Mouse (Mus musculus) heart, postnatal 25 days (tissue): ENCODE measurements around the gene Fam71f1. TPM values are rescaled to one million over a fixed set of nuclear protein-coding genes. Genes with fewer than 3 reads are reported as not detected.
A peak's percentile ranks its signal among the peaks of the same experiment; 100 is the strongest.

Source experiments
- DNase-seq: peaks from one replicate; pipeline ENCODE4 v3.0.0; 2022; ENCODE audit warnings: low spot score
- intact Hi-C: fragments of 180-260 bp; cut with DNase I; formaldehyde crosslinking; loops from one replicate; pipeline ENCODE4 v1.15.1; 2025
- total RNA-seq, 2 experiments: library from RNA; stranded (reverse); gene quantifications; 2 replicates each; pipeline ENCODE4 v1.2.3; 2021

Fam71f1 gene
- total RNA-seq, result not detected

DNA sequence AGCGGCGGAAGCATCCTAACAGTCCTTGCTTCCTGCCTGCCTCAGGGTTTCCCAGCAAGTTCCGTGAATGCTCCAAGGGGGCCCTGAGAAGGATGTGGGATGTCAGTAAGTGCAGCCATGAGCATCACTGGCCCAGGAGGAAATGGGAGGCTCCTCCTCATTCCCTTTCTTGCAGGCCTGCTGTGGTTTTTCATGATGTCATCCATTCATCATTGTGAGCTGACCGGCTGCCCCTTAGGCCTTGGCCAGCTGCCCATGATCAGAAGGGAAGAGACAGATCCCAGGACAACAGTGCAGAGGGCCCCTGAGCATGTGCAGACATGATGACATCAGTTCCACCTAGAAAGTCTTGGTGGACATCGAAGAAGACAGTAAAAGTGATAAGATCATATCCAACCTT lies at the start of gene Fam71f1:
Fam71f1 (plus strand) TSS at position 262 of the 400 bp plus-strand sequence.
- DNase-seq, result no peak

DNA sequence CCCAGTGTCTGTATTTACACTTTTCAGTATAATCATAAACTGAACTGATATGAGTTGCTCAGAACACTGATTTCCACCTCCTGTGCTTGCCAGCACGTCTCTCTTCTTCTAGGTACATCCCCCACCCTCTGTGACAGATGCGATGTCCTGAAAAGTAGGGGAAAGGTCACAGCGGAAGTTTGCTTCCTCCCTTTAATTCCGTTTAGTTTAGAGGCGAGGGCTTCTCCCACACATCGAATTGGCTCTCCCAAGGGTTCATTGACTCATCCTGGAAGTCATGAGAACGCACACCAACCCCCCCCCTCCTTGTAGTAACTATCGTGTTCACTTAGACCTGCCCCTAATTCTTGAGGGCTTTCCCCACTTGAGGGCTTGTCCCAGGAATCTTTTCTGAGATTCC lies 48.0 kb upstream of the Fam71f1 start:
- intact Hi-C loops, result no loop called here
- DNase-seq, result no peak

More for the DNA sequence above, at the start of gene Fam71f1:
- intact Hi-C loops, result no loop called here

DNA sequence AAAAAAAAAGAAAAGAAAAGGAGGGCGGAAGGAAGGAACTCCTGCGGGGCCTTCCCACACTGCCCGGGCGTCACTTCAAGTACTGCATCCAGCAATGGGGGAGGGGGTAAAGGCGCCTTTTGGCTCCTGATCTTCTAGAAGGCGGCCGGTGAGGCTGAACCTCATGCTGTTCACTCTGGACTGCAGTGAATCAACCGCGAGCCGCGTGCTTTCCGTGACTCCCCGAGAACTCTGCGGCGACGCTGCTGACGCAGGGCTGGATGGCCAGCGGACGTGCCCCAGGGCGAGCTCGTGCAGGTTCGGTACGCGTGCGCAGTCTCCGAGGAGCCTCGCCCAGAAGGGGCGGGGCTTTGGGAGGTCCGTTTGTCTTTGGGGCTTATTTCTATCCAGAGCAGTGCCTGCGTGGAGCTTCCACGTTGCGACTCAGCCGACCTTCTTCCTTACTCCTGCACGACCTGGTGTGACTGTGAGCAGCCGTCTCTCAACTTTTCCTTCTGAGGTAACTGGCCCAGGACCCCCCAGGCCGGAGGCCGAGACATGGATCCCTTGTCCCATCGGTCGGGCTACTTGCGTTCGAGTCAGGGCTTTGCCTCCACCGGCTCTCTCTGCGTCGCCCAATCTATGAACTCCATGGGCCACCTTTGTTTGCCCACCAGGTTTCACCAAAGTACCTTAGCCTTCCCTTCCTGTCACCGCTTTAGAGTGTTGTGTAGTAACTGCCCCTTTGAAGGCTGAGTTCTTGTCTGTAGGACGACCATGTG lies 46.4 kb upstream of the Fam71f1 start, which contains the start of gene Hilpda:
Hilpda (plus strand) TSS at position 177 of the 761 bp plus-strand sequence.
- intact Hi-C loops, result no loop called here
- DNase-seq, result peak; percentile 89

DNA sequence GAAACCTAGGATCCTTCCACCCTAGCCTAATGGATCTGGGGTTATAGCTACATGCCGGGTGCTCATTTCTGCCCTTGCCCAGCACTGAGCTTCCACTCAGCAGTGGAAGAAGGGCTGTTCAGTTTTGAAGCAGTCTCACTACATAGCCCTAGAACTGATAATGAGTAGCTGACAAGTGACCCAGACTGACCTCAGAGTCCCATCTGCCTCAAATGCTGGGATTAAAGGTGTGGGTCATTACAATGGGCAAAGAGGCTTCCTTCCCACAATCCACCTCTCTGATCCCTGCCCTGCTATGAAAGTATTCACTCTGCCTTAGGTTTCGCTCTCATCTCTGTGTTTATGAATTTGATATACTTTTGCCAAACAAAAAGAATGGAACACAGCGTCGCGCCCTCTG lies 42.2 kb upstream of the Fam71f1 start:
- no peak for DNase-seq
- intact Hi-C loops, result loop anchor here (2.0 kb wide), 1 partner anchor 106 kb away; no protein-coding TSS in a partner anchor

DNA sequence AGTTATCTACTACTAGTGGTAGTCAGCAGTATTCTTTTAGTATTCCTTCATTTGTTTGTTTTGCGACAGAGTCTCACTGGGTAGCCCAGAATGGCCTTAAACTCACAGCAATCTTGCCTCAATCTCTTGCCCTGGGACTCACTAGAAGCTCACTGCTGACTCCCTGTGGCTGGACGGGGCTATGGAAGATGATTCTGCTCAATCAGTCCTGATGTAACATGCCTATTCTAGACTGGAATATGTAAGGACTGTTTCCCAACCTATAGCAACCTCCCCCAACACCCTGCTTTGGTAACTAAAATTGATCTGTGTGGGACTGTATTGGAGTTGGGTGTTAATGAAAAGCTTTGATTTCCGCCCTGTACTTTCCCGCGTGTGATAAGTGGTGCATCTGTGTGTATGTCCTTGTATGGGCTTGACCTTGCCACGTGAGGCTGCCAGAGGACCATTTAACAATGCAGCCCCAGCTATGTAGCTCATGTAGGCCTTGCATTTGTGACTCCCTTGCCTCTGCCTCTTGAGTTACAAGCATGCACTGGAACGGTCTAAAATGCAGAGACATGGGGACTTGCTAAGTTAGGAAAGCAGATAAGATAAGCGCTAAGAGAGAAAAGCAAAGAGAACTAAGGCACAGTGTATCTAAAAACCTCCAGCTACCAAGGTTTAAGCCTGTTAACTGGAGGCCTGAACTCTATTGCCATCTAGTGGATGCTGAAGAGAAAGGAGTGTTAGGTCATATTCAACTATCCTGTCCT lies 40.2 kb upstream of the Fam71f1 start:
- intact Hi-C loops, result loop anchor here (1.0 kb wide), 2 partner anchors 37 to 73 kb away; no protein-coding TSS in a partner anchor
- no peak for DNase-seq

DNA sequence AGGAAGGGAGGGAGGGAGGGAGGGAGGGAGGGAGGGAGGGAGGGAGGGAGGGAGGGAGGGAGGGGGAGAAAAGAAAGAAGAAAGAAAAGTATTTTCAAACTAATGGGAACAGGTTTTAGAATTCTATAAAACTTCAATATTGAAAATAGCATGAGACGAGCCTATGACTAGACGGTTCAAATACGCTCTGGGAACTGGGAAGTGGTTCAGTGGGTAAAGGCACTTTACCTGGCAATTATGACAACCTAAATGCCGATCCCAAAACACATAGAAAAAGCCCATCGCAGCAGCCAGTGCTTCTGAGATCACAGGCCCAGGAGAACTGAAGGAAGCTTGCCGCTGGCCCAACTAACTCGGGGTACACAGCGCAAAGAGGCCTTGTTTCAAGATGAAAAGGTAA lies 39.6 kb upstream of the Fam71f1 start, which contains the start of gene Fam71f2:
Fam71f2 (plus strand) TSS at position 301 of the 400 bp plus-strand sequence.
- DNase-seq, result no peak
- intact Hi-C loops, result loop anchor here (1.0 kb wide), 1 partner anchor 74 kb away; no protein-coding TSS in a partner anchor

DNA sequence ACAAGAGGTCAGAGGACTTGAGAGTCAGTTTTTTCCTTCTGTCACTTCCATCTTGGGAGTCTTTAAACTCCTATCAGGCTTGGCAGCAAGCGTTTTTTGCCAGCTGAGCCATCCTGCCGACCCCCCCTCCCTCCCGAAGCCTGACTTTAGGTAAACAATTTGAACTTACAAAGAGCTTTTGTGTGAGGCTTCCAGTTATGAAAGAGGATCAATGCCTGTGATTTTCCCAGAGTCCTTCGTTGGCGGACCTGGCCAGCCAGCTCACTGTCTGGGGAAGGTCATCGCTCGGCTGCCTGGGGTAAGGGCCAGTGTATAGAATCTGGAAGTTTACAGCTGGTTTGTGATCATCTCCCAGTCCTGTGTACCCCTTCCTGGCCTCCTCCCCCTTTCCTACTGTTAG lies 38.3 kb upstream of the Fam71f1 start:
- intact Hi-C loops, result no loop called here
- DNase-seq, result no peak

DNA sequence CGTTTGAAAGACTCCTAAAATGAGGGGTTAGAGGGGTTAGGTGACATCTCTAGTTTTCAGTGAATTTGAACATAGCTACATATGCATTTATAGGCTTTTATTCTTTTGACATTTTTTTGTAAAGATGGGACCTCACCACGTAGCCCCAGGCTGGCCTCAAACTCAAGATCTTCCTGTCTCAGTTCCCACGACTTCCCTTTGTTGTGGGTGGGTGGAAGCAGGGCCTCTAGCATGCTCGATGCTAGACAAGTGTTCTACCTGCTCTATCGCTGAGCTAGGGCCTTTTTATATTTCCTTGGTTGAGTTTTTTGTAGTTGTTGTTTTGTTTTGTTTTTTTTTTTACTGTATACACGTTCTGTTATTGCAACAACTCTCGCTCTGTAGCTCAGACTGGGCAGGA lies 32.1 kb upstream of the Fam71f1 start:
- no peak for DNase-seq

DNA sequence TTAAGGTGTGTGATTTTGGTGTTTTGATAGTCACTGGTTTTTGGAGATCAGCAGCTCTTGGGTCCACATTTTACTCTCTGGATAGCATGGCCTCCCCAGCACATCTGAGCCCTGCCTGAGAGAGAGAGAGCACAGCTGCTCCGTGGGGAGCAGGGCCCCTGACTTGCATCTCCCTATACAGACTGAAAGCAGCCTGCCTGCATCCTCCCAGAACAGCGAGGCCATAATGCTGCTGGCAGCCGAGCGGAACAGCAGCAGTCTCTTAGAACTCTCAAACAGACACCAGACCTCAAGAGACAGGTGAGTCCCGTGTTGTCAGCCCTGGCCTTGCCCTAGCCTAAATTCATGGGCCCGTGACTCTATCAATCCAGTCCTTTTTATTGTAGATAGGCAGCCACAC lies 31.5 kb upstream of the Fam71f1 start:
- intact Hi-C loops, result no loop called here
- no peak for DNase-seq

More for the DNA sequence above, 32.1 kb upstream of the Fam71f1 start:
- intact Hi-C loops, result no loop called here

DNA sequence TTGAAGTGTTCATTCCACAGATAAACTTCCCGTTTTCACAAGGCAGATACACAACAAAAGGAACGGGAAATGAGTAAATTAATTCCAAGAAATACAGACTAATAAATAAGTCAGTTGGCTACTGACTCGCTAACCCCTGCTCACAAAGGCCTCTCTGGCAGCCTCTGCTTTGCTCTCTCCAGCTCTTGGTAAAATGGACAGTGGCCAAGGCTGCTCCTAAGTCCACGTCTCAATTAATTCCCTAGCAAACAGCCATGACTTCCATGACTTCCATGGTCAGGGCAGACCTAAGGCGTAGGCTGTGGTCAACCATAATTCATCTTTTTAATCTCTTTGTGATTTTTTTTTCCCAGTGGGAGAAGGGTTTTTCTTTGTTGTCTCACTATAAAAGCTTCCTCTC lies 31.0 kb upstream of the Fam71f1 start:
- intact Hi-C loops, result no loop called here
- no peak for DNase-seq

DNA sequence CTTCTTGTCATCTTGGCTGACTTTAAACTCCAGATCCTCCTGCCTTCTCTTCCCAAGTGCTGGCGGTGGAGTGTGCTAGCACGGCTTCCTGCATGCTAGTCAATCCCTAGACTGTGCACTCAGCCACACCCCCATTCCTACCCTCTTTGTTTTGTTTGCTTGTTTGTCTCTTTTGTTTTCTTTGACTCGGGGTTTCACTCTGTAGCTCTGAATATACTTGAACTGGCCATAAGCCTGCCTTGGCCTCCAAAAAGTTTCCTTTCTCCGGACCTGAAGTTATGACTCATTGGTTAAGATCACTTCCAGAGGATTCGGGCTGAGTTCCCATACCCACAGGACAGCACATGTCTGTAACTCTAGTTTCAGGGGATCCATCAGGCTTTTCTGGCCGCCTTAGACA lies 30.3 kb upstream of the Fam71f1 start:
- DNase-seq, result no peak
- intact Hi-C loops, result no loop called here

DNA sequence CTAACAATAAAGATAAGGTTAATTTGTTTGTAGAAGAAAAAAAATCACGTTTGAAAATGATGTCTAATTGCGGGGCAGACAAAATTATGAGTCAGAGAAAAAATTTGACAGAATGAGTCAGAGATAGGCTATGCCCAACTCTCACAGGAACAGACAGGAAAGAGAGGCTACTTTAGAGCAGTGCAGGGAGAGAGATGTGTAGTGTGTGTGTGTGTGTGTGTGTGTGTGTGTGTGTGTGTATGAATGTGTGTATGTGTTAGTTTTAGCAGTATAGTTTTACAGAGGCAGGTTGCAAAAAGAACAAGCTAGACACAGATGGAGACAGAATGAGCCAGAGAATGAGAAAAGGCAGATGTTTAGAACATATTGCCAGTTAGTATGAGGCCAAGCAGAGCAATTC lies 19.8 kb upstream of the Fam71f1 start:
- no peak for DNase-seq
- intact Hi-C loops, result no loop called here

DNA sequence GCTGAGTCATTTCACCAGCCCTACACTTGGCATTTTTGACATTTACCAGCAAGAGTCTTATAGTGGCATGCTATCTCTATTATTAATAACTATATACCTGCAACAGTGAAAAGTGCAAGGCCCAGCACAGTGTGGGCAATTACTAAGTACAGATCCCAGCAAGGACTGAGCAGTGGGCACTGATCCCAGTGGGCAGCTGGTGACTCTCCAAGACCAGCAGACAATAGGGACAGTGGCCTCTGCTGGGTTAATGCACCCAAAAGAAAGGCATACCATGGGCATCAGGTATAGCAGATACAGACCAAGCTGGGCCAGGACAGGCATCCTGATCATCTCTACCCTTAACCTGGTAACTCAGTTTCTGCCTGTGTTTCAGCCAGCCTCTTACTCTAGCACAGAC lies 15.7 kb upstream of the Fam71f1 start:
- DNase-seq, result no peak
- intact Hi-C loops, result no loop called here

DNA sequence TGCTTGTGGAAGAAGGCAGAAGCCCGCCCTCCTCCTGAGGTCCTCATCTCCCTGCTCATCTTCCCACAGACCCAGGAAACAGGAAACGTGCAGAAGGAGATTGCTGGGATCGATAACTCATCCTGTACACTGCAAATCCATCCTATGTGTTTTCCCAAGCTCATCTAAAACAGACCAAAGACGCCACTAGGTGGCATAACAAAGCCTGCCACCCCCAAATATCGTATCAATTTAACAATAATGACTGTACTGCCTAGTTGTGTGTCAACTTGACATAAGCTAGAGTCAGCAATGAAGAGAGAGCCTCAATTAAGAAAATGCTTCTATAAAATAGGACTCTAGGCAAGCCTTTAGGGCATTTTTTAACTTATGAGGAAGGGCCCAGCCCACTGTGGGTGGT lies 15.2 kb upstream of the Fam71f1 start:
- no peak for DNase-seq
- intact Hi-C loops, result no loop called here

DNA sequence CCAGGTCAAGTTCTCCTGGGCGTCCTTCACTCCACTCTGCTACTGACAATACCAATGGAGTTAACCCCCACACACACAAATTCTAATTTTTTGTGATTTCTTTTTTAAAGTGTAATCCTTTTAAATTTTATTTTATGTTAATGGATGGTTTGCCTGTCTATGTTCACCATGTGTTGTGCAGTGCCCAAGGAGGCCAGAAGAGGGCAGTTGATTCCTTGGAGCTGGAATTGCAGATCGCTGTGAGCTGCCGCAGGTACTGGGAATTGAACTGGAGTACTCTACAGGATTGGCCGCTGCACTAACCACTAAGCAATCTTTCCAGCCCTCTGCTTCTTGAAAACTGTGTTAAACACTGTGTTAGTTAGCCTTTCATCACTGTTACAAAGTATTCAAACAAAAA lies 13.5 kb upstream of the Fam71f1 start:
- DNase-seq, result no peak
- intact Hi-C loops, result no loop called here

DNA sequence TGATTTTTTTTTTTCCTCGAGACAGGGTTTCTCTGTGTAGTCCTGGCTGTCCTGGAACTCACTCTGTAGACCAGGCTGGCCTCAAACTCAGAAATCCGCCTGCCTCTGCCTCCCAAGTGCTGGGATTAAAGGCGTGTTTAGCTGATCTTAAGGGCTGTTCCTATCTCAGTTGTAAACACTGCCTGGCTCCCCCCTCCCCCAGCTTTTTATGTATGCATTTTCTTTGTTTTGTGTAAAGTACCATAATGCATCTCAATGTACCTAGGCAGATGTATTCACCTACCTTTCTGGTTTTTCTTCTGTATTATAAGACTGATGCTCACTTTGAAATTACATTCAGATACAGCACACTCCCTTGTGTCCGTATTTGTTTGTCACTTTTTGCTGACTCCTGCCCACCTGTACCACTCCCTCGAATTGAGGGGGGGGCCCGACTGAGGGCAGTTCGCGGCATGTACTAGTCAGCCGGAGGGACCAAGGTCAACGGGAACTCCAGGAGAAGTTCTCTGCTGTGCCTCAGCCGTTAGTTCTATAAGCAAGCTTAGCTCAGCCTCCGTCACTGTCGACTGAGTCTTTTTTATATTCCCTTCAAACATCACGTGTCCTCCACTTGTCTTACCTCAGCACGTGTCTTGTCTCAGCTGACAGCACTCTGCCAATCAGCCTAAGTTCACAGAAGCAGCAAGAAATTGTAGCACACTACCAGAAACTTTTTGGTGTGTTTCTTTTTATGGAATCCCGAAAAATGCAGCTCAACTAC lies 9.9 kb upstream of the Fam71f1 start:
- intact Hi-C loops, result no loop called here
- no peak for DNase-seq

DNA sequence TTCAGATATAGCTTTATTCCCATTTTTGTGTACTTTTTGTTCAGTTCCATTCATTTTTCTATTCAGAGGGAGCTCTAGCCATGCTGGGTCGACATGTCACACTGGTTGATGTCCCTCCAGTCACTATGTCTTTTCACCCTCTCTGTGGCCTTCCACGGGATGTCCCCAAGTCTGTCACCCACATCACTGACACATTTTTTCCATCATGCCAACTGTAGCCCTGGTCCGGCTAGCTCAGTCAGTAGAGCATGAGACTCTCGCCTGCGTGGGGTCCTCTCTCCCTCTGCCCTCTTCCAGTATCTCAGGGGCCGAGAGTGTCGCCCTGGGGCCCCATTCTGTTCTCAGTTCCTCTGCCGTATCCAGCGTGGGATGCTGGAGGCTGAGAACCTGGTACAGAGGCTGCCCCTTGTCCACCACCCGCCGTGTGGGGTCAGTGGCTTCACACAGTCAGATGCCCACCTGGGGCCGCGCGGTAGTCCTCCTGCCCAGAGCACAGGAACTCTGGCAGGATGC lies 5.2 kb upstream of the Fam71f1 start:
- intact Hi-C loops, result no loop called here
- no peak for DNase-seq

DNA sequence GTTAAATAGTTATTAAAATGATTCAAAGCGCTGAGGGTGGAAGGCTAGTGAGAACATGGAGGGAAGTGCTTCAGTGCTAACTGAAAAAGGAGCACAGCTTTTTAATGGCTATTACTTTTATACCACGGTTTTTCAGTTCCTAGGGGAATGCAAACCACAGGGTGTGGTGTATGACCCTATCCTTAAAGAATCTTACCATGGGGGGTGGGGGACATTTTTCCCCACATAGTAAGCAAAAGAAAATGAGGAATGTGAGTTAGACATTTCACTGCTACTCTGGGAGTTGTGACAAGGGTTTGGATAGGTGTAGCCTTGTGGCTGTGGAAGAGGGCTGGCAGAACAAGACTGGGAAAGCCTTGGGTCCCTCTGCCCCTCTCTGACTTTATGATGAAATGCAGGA lies 1.7 kb upstream of the Fam71f1 start:
- intact Hi-C loops, result no loop called here
- no peak for DNase-seq

DNA sequence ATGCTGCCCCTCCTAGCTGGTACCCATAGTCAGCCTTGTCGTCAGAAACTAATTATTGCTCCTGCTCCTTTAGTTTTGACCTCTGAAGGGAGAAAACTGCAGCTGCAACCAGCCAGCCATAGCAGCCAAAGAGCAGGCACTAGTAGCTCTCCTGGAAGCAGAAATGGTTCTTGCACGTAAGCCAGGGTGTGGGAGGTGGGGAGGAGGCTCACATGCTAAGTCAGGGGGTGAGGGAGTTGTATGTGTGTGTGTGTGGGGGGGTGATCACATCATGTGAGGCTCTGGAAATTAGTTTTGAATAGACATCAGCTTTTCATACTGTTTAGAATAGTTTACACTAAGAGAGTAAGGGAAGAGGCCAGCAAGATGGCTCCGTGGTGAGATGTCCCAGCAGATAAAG lies 999 bp upstream of the Fam71f1 start:
- intact Hi-C loops, result no loop called here
- no peak for DNase-seq

DNA sequence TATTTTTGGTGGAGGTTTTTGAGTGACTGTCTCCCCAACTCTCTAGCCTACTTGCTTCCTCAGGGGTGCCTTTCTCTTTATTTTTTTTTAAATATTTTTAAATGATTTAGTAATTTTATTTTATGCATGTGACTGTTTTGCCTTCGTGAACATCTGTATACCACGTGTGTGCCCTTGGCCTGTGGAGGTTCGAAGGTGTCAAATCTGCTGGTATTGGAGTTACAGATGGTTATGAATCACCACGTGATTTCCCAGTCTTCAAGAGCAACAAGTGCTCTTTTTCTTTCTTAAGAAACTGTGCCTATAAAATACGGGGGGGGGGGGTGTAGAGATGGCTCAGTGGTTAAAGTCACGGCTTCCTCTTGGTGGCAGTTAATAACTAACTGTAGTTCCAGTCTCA lies 2.6 kb downstream of the Fam71f1 start:
- intact Hi-C loops, result no loop called here
- no peak for DNase-seq
